7 mouse cellular contexts compared by ENCODE assay signal in genomic region chr11:77491123-77491501, GRCm38 (mm10). TPM values are rescaled to one million over a fixed set of nuclear protein-coding genes. Genes with fewer than 3 reads are reported as not detected.
DNase-seq lines count a peak whose midpoint lies in the region; ATAC-seq and TF ChIP-seq lines count a peak whose summit lies in the region.

No protein-coding gene starts in this region.

- peaks cover 8% of the 10 kb centered on the region for H3K4me1 ChIP-seq in embryonic facial prominence, embryonic 11.5 days (ENCODE audit: control insufficient read depth, insufficient read depth, low read length)
- peaks cover 77% of the 10 kb centered on the region for H3K4me1 ChIP-seq in limb, embryonic 13.5 days
- H3K4me1 ChIP-seq in midbrain, embryonic 15.5 days = peaks cover 80% of the 10 kb centered on the region
- H3K4me1 ChIP-seq in spleen, adult 2 months (ENCODE audit: control insufficient read depth, insufficient read depth, insufficient read length) = peaks cover 12% of the 10 kb centered on the region; the same call in 1 of the 2 replicates

- peak overlapping the region; percentile 98 for H3K4me3 ChIP-seq in embryonic facial prominence, embryonic 11.5 days (ENCODE audit: low read depth, low read length)
- peak overlapping the region; percentile 94 for H3K4me3 ChIP-seq in limb, embryonic 13.5 days
- peak overlapping the region; percentile 97 for H3K4me3 ChIP-seq in midbrain, embryonic 15.5 days
- peak overlapping the region; percentile 20; the same call in 1 of the 2 replicates for H3K4me3 ChIP-seq in spleen, adult 2 months (ENCODE audit: extremely low read depth, insufficient read depth, insufficient read length)

- peak overlapping the region; percentile 80 for H3K4me2 ChIP-seq in embryonic facial prominence, embryonic 11.5 days (ENCODE audit: low read depth, low read length)
- H3K4me2 ChIP-seq in limb, embryonic 13.5 days (replicated peaks) = peak overlapping the region; percentile 96
- peak overlapping the region; percentile 94 for H3K4me2 ChIP-seq in midbrain, embryonic 15.5 days

- H3K27me3 ChIP-seq in embryonic facial prominence, embryonic 11.5 days (ENCODE audit: control insufficient read depth, insufficient read depth, low read length) = no peaks in the 10 kb centered on the region
- H3K27me3 ChIP-seq in limb, embryonic 13.5 days = no peaks in the 10 kb centered on the region
- no peaks in the 10 kb centered on the region for H3K27me3 ChIP-seq in midbrain, embryonic 15.5 days (replicated peaks)
- H3K27me3 ChIP-seq in spleen, adult 2 months (ENCODE audit: control insufficient read depth, insufficient read depth, low read length) = peaks cover 13% of the 10 kb centered on the region

- no peak for TF ChIP-seq POLR2A in spleen, adult 2 months (IDR thresholded peaks at IDR 0.05; ENCODE audit: low read depth, low read length)

- H3K9me3 ChIP-seq in embryonic facial prominence, embryonic 11.5 days (replicated peaks; ENCODE audit: control insufficient read depth, low read length) = no peaks in the 10 kb centered on the region
- H3K9me3 ChIP-seq in limb, embryonic 13.5 days = no peaks in the 10 kb centered on the region
- H3K9me3 ChIP-seq in midbrain, embryonic 15.5 days = no peaks in the 10 kb centered on the region

- no peaks in the 10 kb centered on the region for H3K36me3 ChIP-seq in embryonic facial prominence, embryonic 11.5 days (replicated peaks; ENCODE audit: control insufficient read depth, insufficient read depth, low read depth, low read length)
- H3K36me3 ChIP-seq in limb, embryonic 13.5 days = no peaks in the 10 kb centered on the region
- no peaks in the 10 kb centered on the region for H3K36me3 ChIP-seq in midbrain, embryonic 15.5 days (replicated peaks)
- H3K36me3 ChIP-seq in spleen, adult 2 months (ENCODE audit: control insufficient read depth, insufficient read depth, low read length) = no peaks in the 10 kb centered on the region

- peak; percentile 79 for DNase-seq in adrenal gland, adult 8-10 months
- peak; percentile 97 for DNase-seq in embryonic facial prominence, embryonic 11.5 days (ENCODE audit: low spot score)
- peak; percentile 99 for DNase-seq in heart, adult 11 months
- DNase-seq in kidney, adult 11 months = peak; percentile 82
- DNase-seq in spleen, adult 2 months (ENCODE audit: low read depth in 1 of 2, low spot score in 2 of 2) = peak in 1 of 2 experiments; percentile 86

- WGBS in embryonic facial prominence, embryonic 11.5 days = 2% methylated on average over 13 of the region's 13 CpGs
- WGBS in limb, embryonic 13.5 days = under 1% methylated on average over 13 of the region's 13 CpGs
- 0% methylated on average over 13 of the region's 13 CpGs for WGBS in midbrain, embryonic 15.5 days
- 1% methylated on average over 13 of the region's 13 CpGs for WGBS in spleen, adult 2 months

- H3K27ac ChIP-seq in embryonic facial prominence, embryonic 11.5 days (replicated peaks; ENCODE audit: low read depth, low read length) = peak overlapping the region; percentile 77
- peak overlapping the region; percentile 95 for H3K27ac ChIP-seq in limb, embryonic 13.5 days
- H3K27ac ChIP-seq in midbrain, embryonic 15.5 days = peak overlapping the region; percentile 95
- no peak overlapping the region for H3K27ac ChIP-seq in spleen, adult 2 months (ENCODE audit: insufficient read depth, low read length)

- peak; percentile 94 for TF ChIP-seq CTCF in spleen, adult 2 months (IDR thresholded peaks at IDR 0.05; ENCODE audit: extremely low read depth, insufficient read depth, insufficient read length, insufficient replicate concordance)

- ATAC-seq in embryonic facial prominence, embryonic 11.5 days (replicated peaks; ENCODE audit: insufficient number of reproducible peaks, low FRiP score, low TSS enrichment, low read depth) = peak; percentile 63
- ATAC-seq in limb, embryonic 13.5 days (ENCODE audit: low FRiP score, low read depth) = peak; percentile 77
- peak; percentile 62 for ATAC-seq in midbrain, embryonic 15.5 days (replicated peaks)

- H3K9ac ChIP-seq in embryonic facial prominence, embryonic 11.5 days (replicated peaks; ENCODE audit: low read length) = peak overlapping the region; percentile 65
- peak overlapping the region; percentile 59 for H3K9ac ChIP-seq in limb, embryonic 13.5 days
- peak overlapping the region; percentile 41; the same call in 1 of the 2 replicates for H3K9ac ChIP-seq in midbrain, embryonic 15.5 days

RNA-seq across cellular contexts. Expression of gene Ankrd13b, which starts 1.6 kb away (rescaled TPM):
- 10 to 100 TPM in 2 of 4 experiments, 1 to 10 TPM in 2; 5.7 to 13.6 (median 9.3) TPM for total RNA-seq in adrenal gland, adult 8-10 months (2022)
- 7.9 and 8.5 TPM in 2 replicates for polyA plus RNA-seq in embryonic facial prominence, embryonic 11.5 days (2014; fragmentation: Nextera tagmentation; extraction: Ambion mirVana)
- polyA plus RNA-seq in limb, embryonic 13.5 days (2015; fragmentation: Nextera tagmentation; extraction: Ambion mirVana) = 10.0 and 10.4 TPM in 2 replicates
- polyA plus RNA-seq in midbrain, embryonic 15.5 days (2015; fragmentation: Nextera tagmentation; extraction: Ambion mirVana) = 46.1 and 46.2 TPM in 2 replicates
- 8.9 and 10.6 TPM in 2 replicates for polyA plus RNA-seq in spleen, adult 2 months (2012; rRNA removed)

RNA-seq across cellular contexts. Expression of gene Git1, which starts 2.2 kb away (rescaled TPM):
- 10 to 100 TPM; 42.1 to 61.0 (median 50.0) TPM for total RNA-seq in adrenal gland, adult 8-10 months (2022)
- 11.9 and 12.4 TPM in 2 replicates for polyA plus RNA-seq in embryonic facial prominence, embryonic 11.5 days (2014; fragmentation: Nextera tagmentation; extraction: Ambion mirVana)
- polyA plus RNA-seq in limb, embryonic 13.5 days (2015; fragmentation: Nextera tagmentation; extraction: Ambion mirVana) = 9.8 and 10.9 TPM in 2 replicates
- polyA plus RNA-seq in midbrain, embryonic 15.5 days (2015; fragmentation: Nextera tagmentation; extraction: Ambion mirVana) = 17.9 and 19.0 TPM in 2 replicates
- polyA plus RNA-seq in spleen, adult 2 months (2012; rRNA removed) = 36.2 and 44.3 TPM in 2 replicates

RNA-seq across cellular contexts. Expression of gene Abhd15, which starts 23.8 kb away (rescaled TPM):
- 10 to 100 TPM; 14.6 to 23.9 (median 17.4) TPM for total RNA-seq in adrenal gland, adult 8-10 months (2022)
- 1.9 and 2.8 TPM in 2 replicates for polyA plus RNA-seq in embryonic facial prominence, embryonic 11.5 days (2014; fragmentation: Nextera tagmentation; extraction: Ambion mirVana)
- 1.5 and 1.6 TPM in 2 replicates for polyA plus RNA-seq in limb, embryonic 13.5 days (2015; fragmentation: Nextera tagmentation; extraction: Ambion mirVana)
- 2.2 and 2.6 TPM in 2 replicates for polyA plus RNA-seq in midbrain, embryonic 15.5 days (2015; fragmentation: Nextera tagmentation; extraction: Ambion mirVana)
- polyA plus RNA-seq in spleen, adult 2 months (2012; rRNA removed) = 4.1 and 6.5 TPM in 2 replicates

RNA-seq across cellular contexts. Expression of gene Trp53i13, which starts 24.7 kb away (rescaled TPM):
- 10 to 100 TPM; 15.1 to 28.8 (median 20.0) TPM for total RNA-seq in adrenal gland, adult 8-10 months (2022)
- polyA plus RNA-seq in embryonic facial prominence, embryonic 11.5 days (2014; fragmentation: Nextera tagmentation; extraction: Ambion mirVana) = 31.0 and 35.5 TPM in 2 replicates
- polyA plus RNA-seq in limb, embryonic 13.5 days (2015; fragmentation: Nextera tagmentation; extraction: Ambion mirVana) = 57.6 and 57.8 TPM in 2 replicates
- polyA plus RNA-seq in midbrain, embryonic 15.5 days (2015; fragmentation: Nextera tagmentation; extraction: Ambion mirVana) = 12.7 and 16.7 TPM in 2 replicates
- 16.6 and 18.7 TPM in 2 replicates for polyA plus RNA-seq in spleen, adult 2 months (2012; rRNA removed)

RNA-seq across cellular contexts. Expression of gene Gm10392, which starts 27.9 kb away (rescaled TPM):
- not detected for total RNA-seq in adrenal gland, adult 8-10 months (2022)
- 0.14 TPM in 1 of 2 replicates, not detected in the other for polyA plus RNA-seq in embryonic facial prominence, embryonic 11.5 days (2014; fragmentation: Nextera tagmentation; extraction: Ambion mirVana)
- not detected in 2 replicates for polyA plus RNA-seq in limb, embryonic 13.5 days (2015; fragmentation: Nextera tagmentation; extraction: Ambion mirVana)
- polyA plus RNA-seq in midbrain, embryonic 15.5 days (2015; fragmentation: Nextera tagmentation; extraction: Ambion mirVana) = not detected in 2 replicates
- polyA plus RNA-seq in spleen, adult 2 months (2012; rRNA removed) = 0.16 and 0.50 TPM in 2 replicates

Comparison
In these comparisons a context has a peak if more than half of its experiments do, and no peak if none do; other contexts are left out.
1. H3K4me3 ChIP-seq: peak in every context shown above with its lines; median percentile 98 in embryonic facial prominence, embryonic 11.5 days; 97 in midbrain, embryonic 15.5 days; 94 in limb, embryonic 13.5 days; 20 in spleen, adult 2 months.